Mouse (Mus musculus) left cerebral cortex, postnatal 14 days (tissue): ENCODE measurements around the gene Otos. TPM values are rescaled to one million over a fixed set of nuclear protein-coding genes. Genes with fewer than 3 reads are reported as not detected.

Experiments
- DNase-seq, 2 experiments: peaks; one replicate each; pipeline ENCODE4 v3.0.0; 2021 to 2022; ENCODE audit warnings: low spot score in 2 of 2, mixed read lengths in 1 of 2
- intact Hi-C: fragments of 180-260 bp; cut with DNase I; formaldehyde crosslinking; loops from one replicate; pipeline ENCODE4 v1.15.1; 2025
- total RNA-seq, 2 experiments: library from RNA; stranded (reverse); gene quantifications; 2 replicates each; pipeline ENCODE4 v1.2.3; 2021

Otos gene
- total RNA-seq, 2 experiments from 2014 or later = not detected

DNA sequence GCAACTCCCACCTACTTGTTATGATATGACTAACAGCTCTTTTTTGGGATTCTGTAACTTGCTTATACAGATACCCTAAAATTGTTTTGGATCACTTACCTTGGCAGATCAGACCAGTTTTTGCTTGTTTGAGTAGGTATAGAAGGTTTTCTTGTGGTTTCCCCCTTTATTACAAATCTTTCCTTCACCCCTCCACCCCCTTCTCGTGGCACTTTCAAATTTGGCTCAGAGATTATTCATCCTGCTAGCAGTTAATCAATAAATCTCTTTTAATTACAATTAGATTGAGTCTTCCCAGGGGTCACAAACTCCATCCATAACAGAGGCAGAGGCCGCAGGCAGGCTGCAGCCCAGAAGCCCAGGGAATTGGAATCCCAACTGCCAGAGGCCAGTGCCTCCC lies 31.2 kb downstream of the Otos start, which contains the start of gene Olfr12:
TSS of gene Olfr12 (plus strand) at position 301 of the 400 bp plus-strand sequence.
- DNase-seq = no peak
- intact Hi-C loops = loop anchor here (10.0 kb wide), 1 partner anchor 217 kb away; the partner anchor contains the start of gene Gpc1

- DNase-seq = no peak
- intact Hi-C loops = loop anchor here (1.0 to 10.0 kb wide), 2 partner anchors 31 to 219 kb away; partner anchors contain the start of gene Gpc1
These were observed 32.6 kb downstream of the Otos start for GRCm38 (mm10) chr1:92616046-92616445.

- intact Hi-C loops = loop anchor here (10.0 kb wide), 1 partner anchor 220 kb away; the partner anchor contains the start of gene Gpc1
These were observed 34.1 kb downstream of the Otos start for GRCm38 (mm10) chr1:92614516-92614915.

GRCm38 (mm10) chr1:92613175-92613574 lies 35.5 kb downstream of the Otos start:
- intact Hi-C loops = loop anchor here (10.0 kb wide), 1 partner anchor 222 kb away; the partner anchor contains the start of gene Gpc1
- DNase-seq = no peak

More at GRCm38 (mm10) chr1:92614516-92614915, 34.1 kb downstream of the Otos start:
- peak; percentile 37 to 65 for DNase-seq

DNA sequence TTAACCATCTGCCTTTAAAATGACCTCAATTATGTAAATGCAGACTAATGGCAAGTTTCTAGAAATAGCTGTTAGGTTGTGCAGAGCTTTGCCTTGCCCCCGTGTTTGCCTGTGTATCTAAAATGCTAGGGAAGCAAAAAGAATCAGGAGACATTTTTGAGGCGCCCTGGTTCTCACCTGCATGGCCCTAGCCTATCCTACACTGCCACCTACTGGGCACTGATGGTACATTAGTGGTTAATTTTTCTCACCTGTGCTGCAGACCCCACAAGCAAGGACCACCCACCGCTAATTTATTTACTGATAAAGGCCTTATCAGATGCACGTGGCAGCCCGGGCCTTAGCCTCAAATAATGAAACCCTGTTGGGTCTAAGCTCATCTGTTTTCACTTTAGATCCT lies 37.6 kb downstream of the Otos start:
- intact Hi-C loops = loop anchor here (1.0 to 10.0 kb wide), 2 partner anchors 90 to 224 kb away; partner anchors contain the start of gene Gpc1

DNA sequence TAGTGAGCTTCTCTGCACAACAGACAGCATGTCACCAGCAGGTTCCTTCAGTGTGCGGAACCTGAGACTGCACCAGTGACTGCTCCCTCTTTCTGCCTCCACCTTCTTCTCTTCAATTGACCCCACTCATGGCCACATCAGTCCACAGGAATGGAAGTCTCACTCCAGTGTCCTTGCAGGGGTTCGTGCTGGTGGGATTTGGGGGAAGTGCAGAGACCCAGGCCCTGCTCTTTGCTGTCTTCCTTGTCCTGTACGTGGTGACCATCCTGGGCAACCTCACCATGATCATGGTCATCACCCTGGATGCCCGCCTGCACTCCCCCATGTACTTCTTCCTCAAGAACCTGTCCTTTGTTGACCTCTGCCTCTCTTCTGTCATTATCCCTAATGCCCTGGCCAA lies 40.9 kb downstream of the Otos start:
- no peak for DNase-seq
- intact Hi-C loops = no loop called here

More for the DNA sequence above, 37.6 kb downstream of the Otos start:
- DNase-seq = peak; percentile 52 to 78

DNA sequence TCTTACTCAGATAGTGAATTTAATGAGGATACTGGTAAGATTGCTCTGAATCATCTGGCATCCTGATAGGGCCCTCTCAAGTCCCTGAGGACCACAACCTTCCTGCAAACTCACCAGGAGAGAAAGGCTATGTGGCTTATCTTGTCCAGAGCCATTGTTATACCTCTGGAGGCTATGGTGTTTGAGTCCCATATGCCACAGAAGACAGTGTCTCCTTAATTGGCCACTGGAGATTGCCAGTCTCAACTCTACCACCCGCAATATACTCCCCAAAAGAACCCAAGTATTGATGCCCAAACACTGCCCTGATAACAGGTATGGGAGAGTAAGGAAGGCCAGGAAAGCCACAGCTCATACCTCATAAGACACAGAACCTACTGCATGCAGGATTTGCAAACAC lies 43.2 kb downstream of the Otos start, which contains the start of gene Olfr1410:
TSS of gene Olfr1410 (plus strand) at position 301 of the 400 bp plus-strand sequence.
- no peak for DNase-seq
- intact Hi-C loops = no loop called here

- DNase-seq = no peak
- intact Hi-C loops = no loop called here
These were observed 52.6 kb downstream of the Otos start for GRCm38 (mm10) chr1:92596019-92596418.

Other genes with a start within 250 kb of the Otos start
- 100 to 1,000 TPM; 220 to 227 TPM for gene Ndufa10, start 175.0 kb downstream of the Otos start, total RNA-seq
- not detected for gene Olfr1416, start 163.7 kb downstream of the Otos start, total RNA-seq
- not detected for gene Olfr1415, start 152.7 kb downstream of the Otos start, total RNA-seq
- not detected for gene Olfr1414, start 130.2 kb downstream of the Otos start, total RNA-seq
- gene Olfr1413, start 77.5 kb downstream of the Otos start, total RNA-seq = not detected
- gene Olfr1412, start 63.1 kb downstream of the Otos start, total RNA-seq = not detected
- gene Olfr1411, start 54.4 kb downstream of the Otos start, total RNA-seq = not detected
- gene Olfr1410, start 43.1 kb downstream of the Otos start, total RNA-seq = not detected
- gene Olfr12, start 31.1 kb downstream of the Otos start, total RNA-seq = not detected
- 100 to 1,000 TPM; 235 to 242 TPM for gene Cops9, start 6.9 kb downstream of the Otos start, total RNA-seq
- gene Gpc1, start 182.8 kb upstream of the Otos start, total RNA-seq = 10 to 100 TPM; 73.9 to 88.5 TPM